ENCODE assay signal across 8 mouse cellular contexts in genomic region chr17:3326903-3327279, GRCm38 (mm10). TPM values are rescaled to one million over a fixed set of nuclear protein-coding genes. Genes with fewer than 3 reads are reported as not detected.
A peak's percentile ranks its signal among the peaks of the same experiment; 100 is the strongest.
DNase-seq lines count a peak whose midpoint lies in the region; ATAC-seq and TF ChIP-seq lines count a peak whose summit lies in the region.

No protein-coding gene starts in this region.

- H3K4me2 ChIP-seq in kidney, postnatal 0 days (ENCODE audit: low read length), result peak overlapping the region; percentile 90
- peak overlapping the region; percentile 93 for H3K4me2 ChIP-seq in intestine, embryonic 16.5 days (ENCODE audit: low read depth, low read length)
- H3K4me2 ChIP-seq in neural tube, embryonic 12.5 days (replicated peaks), result peak overlapping the region; percentile 90

- no peak for ATAC-seq in kidney, postnatal 0 days (replicated peaks; ENCODE audit: low FRiP score, low read depth)
- ATAC-seq in intestine, embryonic 16.5 days, result peak; percentile 37
- ATAC-seq in neural tube, embryonic 12.5 days (ENCODE audit: low FRiP score, low read depth), result peak; percentile 39

- under 1% methylated on average over 25 of the region's 25 CpGs for WGBS in kidney, postnatal 0 days
- under 1% methylated on average over 25 of the region's 25 CpGs for whole genome bisulfite sequencing in embryonic facial prominence, embryonic 10.5 days
- under 1% methylated on average over 25 of the region's 25 CpGs for WGBS in intestine, embryonic 16.5 days
- WGBS in neural tube, embryonic 12.5 days, result under 1% methylated on average over 25 of the region's 25 CpGs

- DNase-seq in kidney, postnatal 0 days (ENCODE audit: low spot score), result no peak
- DNase-seq in kidney, postnatal 4 days, result no peak
- peak; percentile 48 for DNase-seq in embryonic facial prominence, embryonic 10.5 days (ENCODE audit: low spot score)
- DNase-seq in gastrocnemius, adult 18-20 months (ENCODE audit: low spot score), result no peak
- DNase-seq in frontal cortex, postnatal 10 days (ENCODE audit: low spot score in 2 of 2), result no peak
- DNase-seq in right cerebral cortex, adult 18-20 months, result no peak

- H3K9me3 ChIP-seq in kidney, postnatal 0 days (replicated peaks; ENCODE audit: low read length), result no peaks in the 10 kb centered on the region
- no peaks in the 10 kb centered on the region for H3K9me3 ChIP-seq in embryonic facial prominence, embryonic 10.5 days
- no peaks in the 10 kb centered on the region for H3K9me3 ChIP-seq in intestine, embryonic 16.5 days (ENCODE audit: control insufficient read depth, low read length)
- H3K9me3 ChIP-seq in neural tube, embryonic 12.5 days, result no peaks in the 10 kb centered on the region

- H3K9ac ChIP-seq in kidney, postnatal 0 days (ENCODE audit: low read depth, low read length), result peak overlapping the region; percentile 75
- H3K9ac ChIP-seq in intestine, embryonic 16.5 days (ENCODE audit: low read depth, low read length), result peak overlapping the region; percentile 73
- H3K9ac ChIP-seq in neural tube, embryonic 12.5 days, result peak overlapping the region; percentile 54

- no peaks in the 10 kb centered on the region for H3K36me3 ChIP-seq in kidney, postnatal 0 days (ENCODE audit: insufficient read depth, low read length)
- no peaks in the 10 kb centered on the region for H3K36me3 ChIP-seq in embryonic facial prominence, embryonic 10.5 days (replicated peaks)
- no peaks in the 10 kb centered on the region for H3K36me3 ChIP-seq in intestine, embryonic 16.5 days (ENCODE audit: control insufficient read depth, insufficient read depth, low read length)
- no peaks in the 10 kb centered on the region for H3K36me3 ChIP-seq in neural tube, embryonic 12.5 days

- no peak overlapping the region for H3K27ac ChIP-seq in kidney, postnatal 0 days
- peak overlapping the region; percentile 80 for H3K27ac ChIP-seq in embryonic facial prominence, embryonic 10.5 days (replicated peaks)
- no peak overlapping the region for H3K27ac ChIP-seq in intestine, embryonic 16.5 days (ENCODE audit: low read length)
- no peak overlapping the region for H3K27ac ChIP-seq in neural tube, embryonic 12.5 days

- H3K4me3 ChIP-seq in kidney, postnatal 0 days (replicated peaks; ENCODE audit: low read depth, low read length), result peak overlapping the region; percentile 78
- H3K4me3 ChIP-seq in embryonic facial prominence, embryonic 10.5 days, result peak overlapping the region; percentile 76
- peak overlapping the region; percentile 69 for H3K4me3 ChIP-seq in intestine, embryonic 16.5 days (ENCODE audit: low read length)
- peak overlapping the region; percentile 50 for H3K4me3 ChIP-seq in neural tube, embryonic 12.5 days

- H3K27me3 ChIP-seq in kidney, postnatal 0 days (ENCODE audit: insufficient read depth, low read length), result no peaks in the 10 kb centered on the region
- H3K27me3 ChIP-seq in embryonic facial prominence, embryonic 10.5 days (replicated peaks; ENCODE audit: low read depth, poor library complexity, severe bottlenecking), result peaks cover 45% of the 10 kb centered on the region
- no peaks in the 10 kb centered on the region for H3K27me3 ChIP-seq in intestine, embryonic 16.5 days (replicated peaks; ENCODE audit: control insufficient read depth, insufficient read depth, low read length)
- peaks cover 27% of the 10 kb centered on the region for H3K27me3 ChIP-seq in neural tube, embryonic 12.5 days (replicated peaks)

- H3K4me1 ChIP-seq in kidney, postnatal 0 days (replicated peaks; ENCODE audit: insufficient read depth, low read length), result no peaks in the 10 kb centered on the region
- H3K4me1 ChIP-seq in embryonic facial prominence, embryonic 10.5 days, result peaks cover 29% of the 10 kb centered on the region
- H3K4me1 ChIP-seq in intestine, embryonic 16.5 days (ENCODE audit: control insufficient read depth, insufficient read depth, low read length), result peaks cover 8% of the 10 kb centered on the region; the same call in 1 of the 2 replicates
- H3K4me1 ChIP-seq in neural tube, embryonic 12.5 days, result peaks cover 15% of the 10 kb centered on the region

- no peak for TF ChIP-seq CTCF in kidney, postnatal 0 days (IDR thresholded peaks at IDR 0.05; ENCODE audit: low read depth)

RNA-seq across cellular contexts. Expression of gene Tiam2, which starts 0.5 kb away (rescaled TPM):
- polyA plus RNA-seq in kidney, postnatal 0 days (2015; fragmentation: Nextera tagmentation; extraction: Ambion mirVana), result 3.2 and 3.3 TPM in 2 replicates
- polyA plus RNA-seq in embryonic facial prominence, embryonic 10.5 days (2016; fragmentation: Nextera tagmentation; extraction: Ambion mirVana), result 6.0 and 7.7 TPM in 2 replicates
- 3.1 TPM in 2 replicates for polyA plus RNA-seq in intestine, embryonic 16.5 days (2015; fragmentation: Nextera tagmentation; extraction: Ambion mirVana)
- 6.7 and 7.5 TPM in 2 replicates for polyA plus RNA-seq in neural tube, embryonic 12.5 days (2016; fragmentation: Nextera tagmentation; extraction: Ambion mirVana)
- total RNA-seq in gastrocnemius, adult 18-20 months (2021), result 1 to 10 TPM; 2.2 to 7.2 TPM
